Mouse (Mus musculus): ENCODE results near the gene Fam72a.

Fam72a gene

GRCm38 (mm10) chr1:131527281-131528080 lies at the start of gene Fam72a, which contains the start of gene Srgap2:
TSS of gene Fam72a (plus strand) at chr1:131527903.
TSS of gene Srgap2 (minus strand) at chr1:131527352.
- DNase-seq: peak; percentile 100

- no peak for DNase-seq
Measured at GRCm38 (mm10) chr1:131478770-131479305, 48.9 kb upstream of the Fam72a start.

- DNase-seq: no peak
Measured at GRCm38 (mm10) chr1:131481391-131481790, 46.3 kb upstream of the Fam72a start.

GRCm38 (mm10) chr1:131482242-131482641 lies 45.5 kb upstream of the Fam72a start:
- DNase-seq: peak; percentile 61

- no peak for DNase-seq
Measured at GRCm38 (mm10) chr1:131486094-131486850, 41.4 kb upstream of the Fam72a start.

GRCm38 (mm10) chr1:131489312-131489711 lies 38.4 kb upstream of the Fam72a start:
- DNase-seq: no peak

GRCm38 (mm10) chr1:131491579-131491978 lies 36.1 kb upstream of the Fam72a start:
- DNase-seq: no peak

GRCm38 (mm10) chr1:131492360-131492759 lies 35.3 kb upstream of the Fam72a start:
- DNase-seq: peak; percentile 77

GRCm38 (mm10) chr1:131493966-131494898 lies 33.5 kb upstream of the Fam72a start:
- DNase-seq: peak; percentile 22

GRCm38 (mm10) chr1:131498231-131498630 lies 29.5 kb upstream of the Fam72a start:
- DNase-seq: no peak

GRCm38 (mm10) chr1:131501681-131502080 lies 26.0 kb upstream of the Fam72a start:
- DNase-seq: no peak

- DNase-seq: no peak
Measured at GRCm38 (mm10) chr1:131511131-131511530, 16.6 kb upstream of the Fam72a start.

GRCm38 (mm10) chr1:131511661-131512500 lies 15.8 kb upstream of the Fam72a start:
- no peak for DNase-seq

GRCm38 (mm10) chr1:131513136-131513535 lies 14.6 kb upstream of the Fam72a start:
- no peak for DNase-seq

GRCm38 (mm10) chr1:131514197-131514596 lies 13.5 kb upstream of the Fam72a start:
- no peak for DNase-seq

GRCm38 (mm10) chr1:131516588-131516987 lies 11.1 kb upstream of the Fam72a start:
- no peak for DNase-seq

GRCm38 (mm10) chr1:131523794-131524193 lies 3.9 kb upstream of the Fam72a start:
- no peak for DNase-seq

- DNase-seq: peak; percentile 68
Measured at GRCm38 (mm10) chr1:131525101-131525585, 2.6 kb upstream of the Fam72a start.

- DNase-seq: peak; percentile 22
Measured at GRCm38 (mm10) chr1:131525586-131526271, 2.0 kb upstream of the Fam72a start.

- DNase-seq: peak; percentile 64
Measured at GRCm38 (mm10) chr1:131526371-131527270, 1.1 kb upstream of the Fam72a start.

Data from layer of hippocampus, adult 9-11 months (tissue).